Mouse (Mus musculus): Measurements from ENCODE around the gene Cd40. TPM values are rescaled to one million over a fixed set of nuclear protein-coding genes. Genes with fewer than 3 reads are reported as not detected.

Gene Cd40
- polyA plus RNA-seq, 1 experiment from 2014 or later: 6.4 TPM

GRCm38 (mm10) chr2:165078605-165079004 lies 23.2 kb downstream of the Cd40 start:
- H3K9ac ChIP-seq (ENCODE audit: low read depth, low read length): no peak overlapping the region
- no peak overlapping the region for H3K4me3 ChIP-seq (ENCODE audit: low read depth, low read length)
- DNase-seq (ENCODE audit: low spot score) (no peak), ATAC-seq (ENCODE audit: low read depth) (no peak)
- no peaks in the 10 kb centered on the region for H3K9me3 ChIP-seq (ENCODE audit: control insufficient read depth, low read length)
- H3K4me1 ChIP-seq (ENCODE audit: control insufficient read depth, insufficient read depth, low read length): no peaks in the 10 kb centered on the region
- 29% methylated on average over 10 of the region's 10 CpGs for WGBS
- no peak overlapping the region for H3K4me2 ChIP-seq (ENCODE audit: low read depth, low read length)
- peaks cover 65% of the 10 kb centered on the region for H3K27me3 ChIP-seq (replicated peaks; ENCODE audit: control insufficient read depth, insufficient read depth, low read length)
- no peak overlapping the region for H3K27ac ChIP-seq (replicated peaks; ENCODE audit: low read depth, low read length)
- no peaks in the 10 kb centered on the region for H3K36me3 ChIP-seq (ENCODE audit: control insufficient read depth, insufficient read depth, low read length)

DNA sequence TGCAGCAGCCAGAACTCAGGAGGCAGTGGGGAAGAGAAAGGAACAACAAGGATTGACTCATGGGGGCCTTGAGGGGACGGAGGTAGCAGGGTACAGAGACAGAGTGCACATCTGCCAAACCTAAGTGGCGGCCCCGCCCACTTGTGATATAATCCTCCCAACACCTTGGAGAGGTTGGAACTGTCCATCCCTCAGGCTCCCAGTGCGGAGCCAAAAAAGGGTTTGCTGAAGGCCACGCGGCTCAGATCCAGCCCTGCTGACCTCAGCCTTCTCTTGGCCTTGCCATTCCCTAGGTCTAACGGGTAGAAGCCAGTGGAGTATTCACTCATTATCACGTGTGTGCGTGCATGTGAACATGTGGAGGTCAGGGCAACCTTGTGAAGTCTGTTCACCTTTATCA lies 25.2 kb downstream of the Cd40 start:
- H3K4me1 ChIP-seq (ENCODE audit: control insufficient read depth, insufficient read depth, low read length): no peaks in the 10 kb centered on the region
- WGBS: 19% methylated on average over 9 of the region's 9 CpGs
- H3K4me3 ChIP-seq (ENCODE audit: low read depth, low read length): no peak overlapping the region
- ATAC-seq (ENCODE audit: low read depth): no peak
- H3K4me2 ChIP-seq (ENCODE audit: low read depth, low read length): no peak overlapping the region
- H3K36me3 ChIP-seq (ENCODE audit: control insufficient read depth, insufficient read depth, low read length): no peaks in the 10 kb centered on the region
- H3K9ac ChIP-seq (ENCODE audit: low read depth, low read length): no peak overlapping the region
- DNase-seq (ENCODE audit: low spot score): no peak
- H3K9me3 ChIP-seq (ENCODE audit: control insufficient read depth, low read length): no peaks in the 10 kb centered on the region
- peaks cover 60% of the 10 kb centered on the region for H3K27me3 ChIP-seq (replicated peaks; ENCODE audit: control insufficient read depth, insufficient read depth, low read length)
- no peak overlapping the region for H3K27ac ChIP-seq (replicated peaks; ENCODE audit: low read depth, low read length)

GRCm38 (mm10) chr2:165081257-165081656 lies 25.8 kb downstream of the Cd40 start:
- ATAC-seq (ENCODE audit: low read depth): no peak
- no peak for DNase-seq (ENCODE audit: low spot score)
- Histone ChIP-seq H3K4me2 (ENCODE audit: low read depth, low read length) (no peak overlapping the region), H3K9me3 (ENCODE audit: control insufficient read depth, low read length) (no peaks in the 10 kb centered on the region), H3K4me1 (ENCODE audit: control insufficient read depth, insufficient read depth, low read length) (no peaks in the 10 kb centered on the region), H3K4me3 (ENCODE audit: low read depth, low read length) (no peak overlapping the region), H3K27me3 (replicated peaks; ENCODE audit: control insufficient read depth, insufficient read depth, low read length) (peaks cover 54% of the 10 kb centered on the region), H3K36me3 (ENCODE audit: control insufficient read depth, insufficient read depth, low read length) (no peaks in the 10 kb centered on the region), H3K9ac (ENCODE audit: low read depth, low read length) (no peak overlapping the region), H3K27ac (replicated peaks; ENCODE audit: low read depth, low read length) (no peak overlapping the region)
- 21% methylated on average over 7 of the region's 7 CpGs for WGBS

DNA sequence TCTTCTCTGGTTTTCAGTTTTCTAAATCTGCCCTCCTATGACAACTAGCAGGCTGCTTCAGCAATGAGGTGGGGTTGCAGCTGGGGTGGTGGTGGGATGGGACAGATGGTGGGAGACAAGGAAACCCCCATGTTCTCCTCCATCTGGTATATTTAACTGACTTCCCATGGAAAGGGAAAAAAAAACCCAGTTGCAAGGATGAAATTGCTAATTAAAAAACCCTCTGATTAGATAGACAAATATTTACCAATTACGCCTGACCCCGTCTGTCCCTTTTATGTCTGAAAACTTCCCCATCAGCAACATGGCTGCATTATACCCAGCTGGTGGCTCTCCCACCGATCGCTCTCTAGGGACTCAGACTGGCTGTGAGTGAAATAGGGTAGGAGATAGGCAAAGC lies 31.2 kb downstream of the Cd40 start:
- WGBS: 85% methylated on average over 4 of the region's 4 CpGs
- no peak overlapping the region for H3K27ac ChIP-seq (replicated peaks; ENCODE audit: low read depth, low read length)
- ATAC-seq (ENCODE audit: low read depth): no peak
- H3K4me3 ChIP-seq (ENCODE audit: low read depth, low read length): no peak overlapping the region
- no peak overlapping the region for H3K9ac ChIP-seq (ENCODE audit: low read depth, low read length)
- H3K4me1 ChIP-seq (ENCODE audit: control insufficient read depth, insufficient read depth, low read length): no peaks in the 10 kb centered on the region
- DNase-seq (ENCODE audit: low spot score): no peak
- H3K9me3 ChIP-seq (ENCODE audit: control insufficient read depth, low read length): no peaks in the 10 kb centered on the region
- H3K36me3 ChIP-seq (ENCODE audit: control insufficient read depth, insufficient read depth, low read length): no peaks in the 10 kb centered on the region
- H3K4me2 ChIP-seq (ENCODE audit: low read depth, low read length): no peak overlapping the region
- H3K27me3 ChIP-seq (replicated peaks; ENCODE audit: control insufficient read depth, insufficient read depth, low read length): 0 out of 2 replicates have a peak, but pooled peaks cover 3% of the 10 kb centered on the region

DNA sequence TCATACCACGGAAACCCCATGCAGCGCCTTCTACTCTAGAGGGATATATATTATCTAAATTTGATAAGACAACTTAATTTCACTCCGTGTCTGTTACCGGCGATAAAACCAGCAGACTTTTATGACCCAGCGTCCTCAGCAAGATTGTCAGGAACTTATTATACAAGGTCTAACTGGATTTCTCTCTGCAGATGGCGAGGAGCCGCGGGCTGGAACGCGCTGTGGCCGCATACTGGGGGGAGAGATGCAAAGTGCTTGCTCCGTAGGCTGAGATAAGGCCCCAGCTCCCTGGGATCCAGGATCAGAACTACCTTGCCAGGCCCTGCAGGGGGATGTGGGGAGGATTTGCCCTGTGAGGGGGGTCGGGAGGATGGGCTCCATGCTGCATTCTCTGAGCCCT lies 34.0 kb downstream of the Cd40 start:
- no peak for ATAC-seq (ENCODE audit: low read depth)
- no peaks in the 10 kb centered on the region for H3K4me1 ChIP-seq (ENCODE audit: control insufficient read depth, insufficient read depth, low read length)
- no peak overlapping the region for H3K4me3 ChIP-seq (ENCODE audit: low read depth, low read length)
- H3K9ac ChIP-seq (ENCODE audit: low read depth, low read length): no peak overlapping the region
- 36% methylated on average over 14 of the region's 14 CpGs for WGBS
- no peaks in the 10 kb centered on the region for H3K9me3 ChIP-seq (ENCODE audit: control insufficient read depth, low read length)
- no peaks in the 10 kb centered on the region for H3K27me3 ChIP-seq (replicated peaks; ENCODE audit: control insufficient read depth, insufficient read depth, low read length)
- no peaks in the 10 kb centered on the region for H3K36me3 ChIP-seq (ENCODE audit: control insufficient read depth, insufficient read depth, low read length)
- no peak for DNase-seq (ENCODE audit: low spot score)
- H3K27ac ChIP-seq (replicated peaks; ENCODE audit: low read depth, low read length): no peak overlapping the region
- H3K4me2 ChIP-seq (ENCODE audit: low read depth, low read length): no peak overlapping the region

DNA sequence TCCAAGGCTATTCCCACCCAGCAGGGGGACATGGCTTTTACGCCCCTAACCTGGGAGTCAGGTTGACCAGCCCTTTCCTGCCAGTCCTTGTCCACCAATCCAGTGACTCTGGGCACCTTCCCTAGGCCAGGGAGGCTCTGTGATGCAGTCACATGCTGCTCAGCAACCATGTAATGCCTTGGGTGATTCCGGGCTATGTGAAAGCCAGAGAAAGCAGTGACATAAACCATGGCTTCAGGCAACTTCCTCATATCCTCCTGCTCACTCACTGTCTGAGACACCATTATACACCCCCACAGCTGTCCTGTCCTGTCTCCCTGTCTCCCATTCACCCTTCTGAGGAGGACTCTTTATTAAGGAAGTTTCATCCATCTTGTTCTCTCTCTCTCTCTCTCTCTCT lies 35.2 kb downstream of the Cd40 start, which contains the start of gene 1700025C18Rik:
TSS of gene 1700025C18Rik (minus strand) at position 101 of the 400 bp plus-strand sequence.
- no peaks in the 10 kb centered on the region for H3K4me1 ChIP-seq (ENCODE audit: control insufficient read depth, insufficient read depth, low read length)

DNA sequence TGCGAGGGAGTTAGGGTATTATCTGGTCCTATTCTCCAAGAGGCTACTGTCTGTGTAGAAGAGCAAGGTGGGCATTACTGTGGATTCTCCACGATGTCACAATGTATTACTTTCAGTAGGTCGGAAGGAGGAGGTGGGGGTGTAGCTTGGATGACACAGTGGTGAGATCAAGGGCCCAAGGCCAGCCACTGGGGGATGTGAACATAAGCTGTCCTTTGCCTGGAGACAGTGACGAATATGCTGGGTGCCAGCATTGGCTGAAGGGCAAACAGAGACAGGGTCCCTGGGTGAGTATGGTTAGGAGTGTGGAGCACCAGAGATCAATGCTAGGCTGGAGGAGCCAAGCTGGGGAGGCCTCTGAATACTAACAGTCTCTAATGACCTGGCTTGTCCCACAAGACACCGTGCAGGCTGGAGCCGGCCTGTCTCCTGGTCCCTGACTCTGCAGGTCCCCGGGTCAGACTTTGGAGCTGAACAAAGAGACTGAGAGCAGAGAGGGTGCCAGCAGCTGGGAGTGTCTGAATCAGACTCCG lies 36.1 kb downstream of the Cd40 start:
- Histone ChIP-seq H3K36me3 (ENCODE audit: control insufficient read depth, insufficient read depth, low read length) (no peaks in the 10 kb centered on the region), H3K9me3 (ENCODE audit: control insufficient read depth, low read length) (no peaks in the 10 kb centered on the region), H3K4me3 (ENCODE audit: low read depth, low read length) (no peak overlapping the region), H3K4me1 (ENCODE audit: control insufficient read depth, insufficient read depth, low read length) (no peaks in the 10 kb centered on the region), H3K27me3 (replicated peaks; ENCODE audit: control insufficient read depth, insufficient read depth, low read length) (peaks cover 7% of the 10 kb centered on the region), H3K4me2 (ENCODE audit: low read depth, low read length) (no peak overlapping the region), H3K9ac (ENCODE audit: low read depth, low read length) (no peak overlapping the region), H3K27ac (replicated peaks; ENCODE audit: low read depth, low read length) (no peak overlapping the region)
- 61% methylated on average over 8 of the region's 8 CpGs for WGBS
- ATAC-seq (ENCODE audit: low read depth): no peak
- no peak for DNase-seq (ENCODE audit: low spot score)

More for the DNA sequence above, 35.2 kb downstream of the Cd40 start, which contains the start of gene 1700025C18Rik:
- Histone ChIP-seq H3K27me3 (replicated peaks; ENCODE audit: control insufficient read depth, insufficient read depth, low read length) (no peaks in the 10 kb centered on the region), H3K9me3 (ENCODE audit: control insufficient read depth, low read length) (no peaks in the 10 kb centered on the region), H3K4me3 (ENCODE audit: low read depth, low read length) (no peak within 1 kb of the TSS), H3K9ac (ENCODE audit: low read depth, low read length) (no peak within 1 kb of the TSS), H3K27ac (replicated peaks; ENCODE audit: low read depth, low read length) (no peak within 1 kb of the TSS), H3K4me2 (ENCODE audit: low read depth, low read length) (no peak within 1 kb of the TSS), H3K36me3 (ENCODE audit: control insufficient read depth, insufficient read depth, low read length) (no peaks in the 10 kb centered on the region)
- DNase-seq (ENCODE audit: low spot score) (no peak), ATAC-seq (ENCODE audit: low read depth) (no peak)
- WGBS: 66% methylated on average over 2 of the region's 2 CpGs

- WGBS: 50% methylated on average over 7 of the region's 7 CpGs
- Histone ChIP-seq H3K9ac (ENCODE audit: low read depth, low read length) (no peak overlapping the region), H3K27ac (replicated peaks; ENCODE audit: low read depth, low read length) (no peak overlapping the region), H3K27me3 (replicated peaks; ENCODE audit: control insufficient read depth, insufficient read depth, low read length) (peaks cover 14% of the 10 kb centered on the region), H3K4me1 (ENCODE audit: control insufficient read depth, insufficient read depth, low read length) (no peaks in the 10 kb centered on the region), H3K4me3 (ENCODE audit: low read depth, low read length) (no peak overlapping the region), H3K9me3 (ENCODE audit: control insufficient read depth, low read length) (no peaks in the 10 kb centered on the region), H3K36me3 (ENCODE audit: control insufficient read depth, insufficient read depth, low read length) (no peaks in the 10 kb centered on the region), H3K4me2 (ENCODE audit: low read depth, low read length) (no peak overlapping the region)
- ATAC-seq (ENCODE audit: low read depth): no peak
- DNase-seq (ENCODE audit: low spot score): no peak
Observed at GRCm38 (mm10) chr2:165092393-165092792, 37.0 kb downstream of the Cd40 start.

GRCm38 (mm10) chr2:165096367-165096766 lies 40.9 kb downstream of the Cd40 start:
- Histone ChIP-seq H3K9me3 (ENCODE audit: control insufficient read depth, low read length) (no peaks in the 10 kb centered on the region), H3K9ac (ENCODE audit: low read depth, low read length) (no peak overlapping the region), H3K27ac (replicated peaks; ENCODE audit: low read depth, low read length) (no peak overlapping the region), H3K4me1 (ENCODE audit: control insufficient read depth, insufficient read depth, low read length) (no peaks in the 10 kb centered on the region), H3K36me3 (ENCODE audit: control insufficient read depth, insufficient read depth, low read length) (no peaks in the 10 kb centered on the region), H3K4me3 (ENCODE audit: low read depth, low read length) (no peak overlapping the region), H3K4me2 (ENCODE audit: low read depth, low read length) (no peak overlapping the region), H3K27me3 (replicated peaks; ENCODE audit: control insufficient read depth, insufficient read depth, low read length) (peaks cover 25% of the 10 kb centered on the region)
- WGBS: 12% methylated on average over 9 of the region's 10 CpGs
- DNase-seq (ENCODE audit: low spot score): peak; percentile 77
- peak; percentile 45; the same call in 1 of the 2 replicates for ATAC-seq (ENCODE audit: low read depth)
